Mouse (Mus musculus): ENCODE results near the gene Ikzf5.
"Not testable (repeated sequence)": the region's sequence is repeated elsewhere in the genome, so short reads cannot be mapped to it uniquely, and the experiment has no call there.

Gene Ikzf5

GRCm38 (mm10) chr7:131410416-131411058, at the start of gene Ikzf5, which contains the start of gene Acadsb:
Gene Ikzf5 (minus strand): TSS chr7:131410521.
Gene Acadsb (plus strand): TSS chr7:131410601.
- peak; percentile 99 for DNase-seq (ENCODE audit: low read depth in 1 of 2, low spot score in 2 of 2)

DNA sequence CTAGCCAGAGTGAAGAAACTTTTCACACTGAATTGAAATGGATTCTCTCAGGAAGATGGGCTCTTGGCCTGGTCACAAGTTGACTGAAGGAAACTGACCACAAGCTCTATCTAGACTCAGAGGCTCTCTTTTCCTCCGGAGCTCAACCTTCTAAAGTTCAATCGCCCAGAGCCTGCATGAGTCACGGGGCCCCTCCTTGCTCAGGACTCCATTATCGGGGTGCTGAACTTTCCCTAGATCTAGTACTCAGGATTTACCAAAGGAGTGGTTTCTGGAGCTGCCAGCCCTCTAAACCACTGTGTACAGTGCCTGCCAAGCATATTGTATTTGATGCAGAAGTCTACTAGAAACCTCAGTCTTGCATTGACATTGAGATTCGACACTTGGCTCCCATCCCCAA, 46.4 kb upstream of the Ikzf5 start:
- no peak for DNase-seq (ENCODE audit: low read depth in 1 of 2, low spot score in 2 of 2)

GRCm38 (mm10) chr7:131437051-131437450, 26.7 kb upstream of the Ikzf5 start:
- no peak for DNase-seq (ENCODE audit: low read depth in 1 of 2, low spot score in 2 of 2)

GRCm38 (mm10) chr7:131434276-131434675, 24.0 kb upstream of the Ikzf5 start:
- no peak for DNase-seq (ENCODE audit: low read depth in 1 of 2, low spot score in 2 of 2)

DNA sequence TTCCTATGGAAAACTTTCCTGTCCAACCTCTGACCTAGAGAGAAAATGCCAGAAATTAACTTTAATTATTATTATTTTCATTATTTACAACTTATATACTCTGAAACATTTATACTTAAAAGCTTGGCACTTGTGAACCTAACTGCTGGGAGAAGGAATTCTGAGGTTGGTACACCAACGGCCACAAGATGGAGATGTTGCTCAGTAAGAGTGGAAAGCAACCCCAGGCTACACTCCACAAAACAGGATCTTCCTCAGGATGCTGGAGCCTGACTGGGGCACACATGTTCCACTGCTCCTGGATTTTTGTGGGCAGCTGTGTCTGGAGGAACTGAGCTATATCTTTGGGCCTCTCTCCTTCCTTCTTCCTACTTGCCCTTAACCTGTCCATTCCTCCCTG, 21.9 kb upstream of the Ikzf5 start:
- no peak for DNase-seq (ENCODE audit: low read depth in 1 of 2, low spot score in 2 of 2)

- DNase-seq (ENCODE audit: low read depth in 1 of 2, low spot score in 2 of 2), result no peak
These were observed 17.0 kb upstream of the Ikzf5 start for GRCm38 (mm10) chr7:131427331-131427730.

DNA sequence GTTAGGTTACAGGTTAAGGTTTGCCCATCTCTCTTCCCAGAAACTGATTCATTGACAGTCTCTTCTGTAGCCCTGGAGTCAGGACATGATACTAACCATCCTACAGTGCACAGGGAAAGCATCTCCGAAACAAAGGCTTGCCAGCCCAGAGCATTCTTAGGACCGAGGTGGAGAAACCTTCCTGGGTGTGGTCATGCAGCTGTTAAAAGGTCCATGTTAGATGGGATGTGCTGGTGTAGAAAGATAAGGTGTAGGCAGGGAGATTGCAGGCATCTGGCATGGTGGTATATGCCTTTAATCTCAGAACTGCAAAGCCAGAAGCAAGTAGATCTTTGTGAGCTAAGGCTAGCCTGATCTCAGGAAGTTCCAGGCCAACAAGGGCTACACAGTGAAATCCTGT, 14.6 kb upstream of the Ikzf5 start:
- DNase-seq (ENCODE audit: low read depth in 1 of 2, low spot score in 2 of 2), result no peak

DNA sequence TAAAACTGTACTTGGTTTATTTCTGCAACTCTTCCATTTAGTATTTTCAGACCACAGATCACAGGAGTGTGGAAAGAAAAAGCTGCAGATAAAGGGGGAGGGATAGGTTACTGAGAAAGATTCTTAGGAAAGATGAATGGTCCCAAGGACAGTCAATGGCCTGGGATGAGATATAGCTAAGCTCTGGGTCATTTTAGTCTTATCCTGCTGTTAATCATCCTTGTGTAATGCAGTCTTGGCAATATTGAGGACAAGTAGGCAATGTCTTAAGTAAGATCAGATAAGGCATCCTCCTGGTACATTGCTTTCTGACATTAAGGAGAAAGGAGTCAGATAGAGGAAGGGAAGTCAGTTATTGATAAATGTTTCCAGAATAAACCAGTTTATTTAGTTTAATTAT, 7.3 kb upstream of the Ikzf5 start:
- DNase-seq (ENCODE audit: low read depth in 1 of 2, low spot score in 2 of 2), result no peak

DNA sequence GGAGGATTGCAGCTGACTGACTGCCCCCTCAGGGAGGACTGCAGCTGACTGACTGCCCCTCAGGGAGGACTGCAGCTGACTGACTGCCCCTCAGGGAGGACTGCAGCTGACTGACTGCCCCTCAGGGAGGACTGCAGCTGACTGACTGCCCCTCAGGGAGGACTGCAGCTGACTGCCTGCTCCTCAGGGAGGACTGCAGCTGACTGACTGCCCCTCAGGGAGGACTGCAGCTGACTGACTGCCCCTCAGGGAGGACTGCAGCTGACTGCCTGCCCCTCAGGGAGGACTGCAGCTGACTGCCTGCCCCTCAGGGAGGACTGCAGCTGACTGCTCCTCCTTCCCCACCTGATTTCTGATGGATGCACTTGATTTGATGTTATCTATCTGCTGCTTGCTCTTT, 6.4 kb upstream of the Ikzf5 start:
- DNase-seq (ENCODE audit: low read depth in 1 of 2, low spot score in 2 of 2), result not testable (repeated sequence)

DNA sequence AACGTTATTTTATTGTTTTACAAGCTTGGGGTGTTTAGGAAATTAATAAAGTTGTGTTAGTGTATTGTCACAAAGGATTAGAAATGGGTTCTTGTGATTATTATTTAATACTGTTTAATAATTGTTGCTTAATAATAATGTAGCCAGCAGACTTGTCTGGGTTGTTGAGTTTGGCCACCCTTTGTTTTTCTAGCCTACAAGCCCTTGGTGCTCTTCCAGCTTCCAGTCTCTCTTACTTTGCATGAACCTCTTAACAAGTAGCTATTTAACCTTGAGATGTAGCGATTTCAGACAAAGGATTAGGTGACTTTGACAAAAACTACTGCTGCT, 1.6 kb upstream of the Ikzf5 start:
- no peak for DNase-seq (ENCODE audit: low read depth in 1 of 2, low spot score in 2 of 2)

DNA sequence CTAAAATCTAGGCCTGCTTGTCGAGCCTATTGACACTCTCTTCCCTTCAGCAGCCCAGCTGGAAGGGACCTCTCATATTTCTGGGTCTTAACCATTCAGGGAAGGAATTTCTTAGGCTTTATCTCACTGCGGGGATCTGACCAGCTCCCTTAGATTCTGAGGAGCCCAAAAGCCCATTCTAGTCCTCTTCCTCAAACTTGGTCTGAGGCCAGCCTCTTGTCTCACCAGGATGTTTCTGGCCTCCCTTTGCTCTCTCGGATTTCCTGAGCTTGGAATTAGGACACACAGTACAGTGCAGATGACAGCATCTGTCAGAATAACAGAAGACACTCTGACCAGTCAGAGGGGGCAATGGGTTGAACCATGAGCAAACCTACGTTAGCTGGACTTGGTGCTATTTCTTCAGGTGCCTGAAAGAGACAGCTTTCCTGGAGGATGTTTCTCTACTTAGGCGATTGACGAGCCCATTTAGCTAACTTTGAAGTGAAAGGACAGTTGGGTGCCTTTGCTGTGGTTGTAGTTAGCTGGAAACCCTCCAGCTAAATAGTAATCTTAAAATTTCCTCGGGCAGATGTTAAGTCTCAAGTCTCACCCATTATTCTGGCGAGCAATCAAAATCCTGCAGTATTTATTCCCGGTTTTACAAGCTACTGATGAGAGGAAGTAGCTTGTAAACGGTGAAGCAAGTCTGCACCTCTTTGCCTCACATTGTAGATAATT, 1.1 kb upstream of the Ikzf5 start:
- no peak for DNase-seq (ENCODE audit: low read depth in 1 of 2, low spot score in 2 of 2)

- no peak for DNase-seq (ENCODE audit: low read depth in 1 of 2, low spot score in 2 of 2)
These were observed 334 bp downstream of the Ikzf5 start for GRCm38 (mm10) chr7:131409988-131410385.

- no peak for DNase-seq (ENCODE audit: low read depth in 1 of 2, low spot score in 2 of 2)
These were observed 867 bp downstream of the Ikzf5 start for GRCm38 (mm10) chr7:131409321-131409987.

- not testable (repeated sequence) for DNase-seq (ENCODE audit: low read depth in 1 of 2, low spot score in 2 of 2)
These were observed 18.6 kb downstream of the Ikzf5 start for GRCm38 (mm10) chr7:131391761-131392160.

DNA sequence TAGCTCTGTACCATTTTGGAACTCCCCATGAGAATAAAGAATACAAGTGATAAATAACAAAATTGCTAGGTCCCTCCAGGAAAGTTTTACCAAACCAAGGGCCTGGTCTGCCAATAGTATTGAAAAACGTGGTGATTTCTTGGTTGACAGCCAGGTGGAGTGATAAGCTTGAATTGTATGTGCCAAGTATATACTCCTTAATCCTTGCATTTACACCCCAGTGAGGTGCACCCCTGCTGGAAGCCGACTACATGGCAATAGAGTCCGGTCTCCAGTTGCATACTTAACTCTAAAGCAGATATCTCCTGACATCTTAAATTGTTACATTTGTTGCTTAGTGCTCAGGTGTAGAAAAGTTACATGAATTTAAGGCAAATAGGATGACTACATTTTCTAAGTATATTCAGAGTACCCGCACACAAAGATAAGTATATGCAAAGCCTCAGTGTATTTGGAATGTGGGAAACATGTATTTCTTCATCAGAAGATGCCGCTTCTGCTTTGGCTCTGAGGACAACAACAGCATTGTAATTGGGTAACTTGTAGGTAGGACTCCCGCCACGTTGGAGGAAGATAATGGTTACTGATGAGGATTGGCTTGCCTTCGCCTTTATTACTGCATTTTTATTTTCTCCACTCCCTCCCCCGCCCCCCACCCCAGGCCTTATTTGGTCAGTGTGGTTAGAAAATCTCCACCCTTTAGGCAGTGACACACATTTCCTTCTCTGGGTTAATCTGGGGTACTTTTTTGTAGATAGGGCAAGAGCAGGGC, 38.3 kb downstream of the Ikzf5 start:
- no peak for DNase-seq (ENCODE audit: low read depth in 1 of 2, low spot score in 2 of 2)

DNA sequence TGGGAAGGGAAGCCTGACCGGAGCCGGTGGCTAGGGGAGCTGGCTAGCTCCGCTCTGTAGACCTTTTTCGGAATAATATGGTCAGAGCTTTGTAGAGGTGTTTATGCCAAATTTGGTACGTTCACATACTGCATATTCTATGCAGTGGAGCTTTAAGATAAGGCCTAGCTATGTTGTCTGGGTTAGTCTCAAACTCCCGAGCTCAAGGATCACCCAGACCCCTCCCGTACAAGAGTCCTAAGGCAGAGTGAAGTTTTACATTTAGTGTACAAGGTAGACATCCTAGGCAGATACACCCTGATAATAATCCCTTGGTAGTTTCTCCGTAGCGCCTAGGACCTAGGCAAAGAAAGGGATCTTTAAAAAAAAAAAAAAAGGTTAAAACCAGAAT, 38.9 kb downstream of the Ikzf5 start:
- DNase-seq (ENCODE audit: low read depth in 1 of 2, low spot score in 2 of 2), result no peak

DNA sequence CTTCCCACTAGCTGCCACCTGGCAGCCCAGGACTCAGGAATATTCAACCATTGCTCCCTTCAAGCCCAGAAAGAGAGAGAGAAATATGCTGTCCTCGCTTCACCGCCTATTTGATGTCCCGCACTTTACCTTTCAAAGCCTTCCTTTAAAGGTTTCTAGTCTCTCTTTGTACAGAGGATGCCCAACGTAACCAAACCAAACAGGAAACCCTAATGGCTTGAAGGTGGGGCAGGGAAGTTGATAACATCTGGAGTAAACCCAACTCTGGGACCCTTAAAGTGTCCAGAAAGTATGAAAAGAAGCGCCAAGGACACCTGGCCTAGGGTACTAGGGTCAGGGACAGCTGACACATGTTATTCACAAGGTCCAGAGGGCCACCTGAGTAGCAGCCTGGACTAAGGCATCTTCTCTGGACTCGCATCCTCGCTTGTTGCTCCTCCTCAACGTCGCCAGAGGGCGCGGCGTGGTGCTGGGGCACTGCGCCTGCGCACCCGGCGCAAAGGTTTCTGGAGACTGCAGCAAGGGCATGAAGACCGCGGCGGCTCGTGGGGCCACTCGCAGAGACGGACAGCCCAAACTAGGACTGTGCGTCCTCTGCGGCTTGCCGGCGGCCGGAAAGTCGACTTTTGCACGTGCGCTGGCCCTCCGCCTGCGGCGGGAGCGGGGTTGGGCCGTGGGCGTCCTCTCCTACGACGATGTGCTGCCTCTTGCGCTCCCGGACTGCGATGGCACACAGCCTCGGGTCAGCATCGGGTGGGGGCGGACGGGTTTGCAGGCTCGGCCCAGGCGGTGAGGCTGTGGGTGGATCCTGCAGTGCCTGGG, 39.5 kb downstream of the Ikzf5 start, which contains the start of gene Pstk:
Gene Pstk, plus strand, starts transcription at position 494 of the 822 bp plus-strand sequence.
- peak; percentile 54 to 78 for DNase-seq (ENCODE audit: low read depth in 1 of 2, low spot score in 2 of 2)

GRCm38 (mm10) chr7:131364131-131364530, 46.2 kb downstream of the Ikzf5 start:
- DNase-seq (ENCODE audit: low read depth in 1 of 2, low spot score in 2 of 2), result no peak

DNA sequence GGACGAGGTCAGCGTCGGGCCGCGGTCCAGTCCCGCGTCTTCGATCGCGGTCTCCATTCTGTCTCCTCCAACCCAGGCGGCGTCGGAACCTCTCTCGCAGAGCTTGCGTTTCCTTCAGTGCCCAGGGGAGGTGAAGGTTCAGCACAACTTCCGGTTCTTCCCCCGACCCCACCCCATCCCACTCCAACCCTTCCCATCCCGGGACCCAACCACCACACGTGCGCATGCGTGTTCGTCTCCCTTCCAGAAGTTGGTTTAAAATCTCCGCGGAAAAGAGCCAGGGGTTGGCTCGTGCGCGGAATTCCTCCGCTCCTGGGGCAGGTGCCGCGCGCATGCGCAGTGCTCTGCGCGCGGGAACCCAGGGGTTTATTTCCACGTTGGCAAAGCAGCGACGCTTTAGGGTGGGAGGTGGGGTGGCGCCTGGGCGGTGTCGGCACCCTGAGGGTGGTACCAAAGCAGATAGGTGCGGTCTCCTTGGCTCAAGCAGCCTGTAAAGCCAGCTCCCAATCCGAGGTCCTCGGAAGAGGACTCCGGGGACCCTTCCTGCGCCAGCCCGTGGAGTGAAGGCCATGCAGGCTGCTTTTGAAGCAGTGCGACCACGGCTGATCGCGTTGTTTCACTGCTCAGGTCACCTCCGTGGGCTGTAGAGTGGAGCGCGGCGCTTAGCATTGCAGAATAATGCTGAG, 47.6 kb downstream of the Ikzf5 start, which contains the start of gene 2310057M21Rik:
Gene 2310057M21Rik, minus strand, starts transcription at position 145 of the 686 bp plus-strand sequence.
- peak; percentile 50 to 74 for DNase-seq (ENCODE audit: low read depth in 1 of 2, low spot score in 2 of 2)

DNA sequence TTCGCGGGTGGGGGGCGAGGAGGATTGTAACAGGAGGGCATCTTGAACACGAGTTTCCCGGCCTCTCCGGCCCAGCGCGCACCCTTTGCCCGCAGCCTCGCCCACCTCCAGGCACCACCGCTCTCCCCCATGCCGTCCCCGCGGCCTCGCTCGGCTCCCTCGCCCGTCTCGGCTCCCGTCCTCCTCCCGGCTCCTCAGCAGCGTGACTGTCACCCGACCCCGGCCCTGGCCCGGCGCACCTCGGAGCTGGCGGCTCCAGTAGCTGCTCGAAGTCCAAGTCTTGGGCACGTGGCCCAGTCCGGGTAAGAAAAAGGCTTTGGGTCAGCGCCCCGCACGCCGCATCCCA, 48.1 kb downstream of the Ikzf5 start:
- no peak for DNase-seq (ENCODE audit: low read depth in 1 of 2, low spot score in 2 of 2)
